Mouse (Mus musculus) stomach, embryonic 15.5 days (tissue): ENCODE results near the gene Gja3. TPM values are rescaled to one million over a fixed set of nuclear protein-coding genes. Genes with fewer than 3 reads are reported as not detected.
"Not testable (repeated sequence)": the region's sequence is repeated elsewhere in the genome, so short reads cannot be mapped to it uniquely, and the experiment has no call there.

ENCODE experiments used
- ATAC-seq: fragments of 200-750 bp; cut with Nextera tagmentation; 2 replicates; pipeline ENCODE4 v1.8.0; 2017; ENCODE audit warnings: low read depth, moderate number of reproducible peaks, moderate TSS enrichment; ENCODE audit not compliant: insufficient read depth, low FRiP score
- H3K27ac ChIP-seq: fragments of 300-500 bp; sonication (generic); 2 replicates; pipeline ENCODE4 v1.5.1; 2015; ENCODE audit warnings: mild to moderate bottlenecking, inconsistent platforms
- H3K27me3 ChIP-seq: fragments of 300-500 bp; sonication (generic); replicated peaks from 2 replicates; pipeline ENCODE4 v1.6.1; 2015; ENCODE audit warnings: inconsistent platforms
- H3K36me3 ChIP-seq: fragments of 300-500 bp; sonication (generic); 2 replicates; pipeline ENCODE4 v1.6.1; 2015; ENCODE audit warnings: inconsistent platforms
- H3K4me1 ChIP-seq: fragments of 300-500 bp; sonication (generic); 2 replicates; pipeline ENCODE4 v1.6.1; 2015; ENCODE audit warnings: inconsistent platforms
- H3K4me2 ChIP-seq: fragments of 300-500 bp; sonication (generic); 2 replicates; pipeline ENCODE4 v1.6.1; 2015; ENCODE audit warnings: mild to moderate bottlenecking, inconsistent platforms
- H3K4me3 ChIP-seq: fragments of 300-500 bp; sonication (generic); replicated peaks from 2 replicates; pipeline ENCODE4 v1.5.1; 2015; ENCODE audit warnings: inconsistent platforms
- H3K9ac ChIP-seq: fragments of 300-500 bp; sonication (generic); 2 replicates; pipeline ENCODE4 v1.6.1; 2015; ENCODE audit warnings: inconsistent platforms
- H3K9me3 ChIP-seq: fragments of 300-500 bp; sonication (generic); 2 replicates; pipeline ENCODE4 v1.6.1; 2016; ENCODE audit warnings: inconsistent platforms
- WGBS: fragments of 180-500 bp; shearing (Covaris S2); methylation state at CpG from one replicate; pipeline ENCODE4 v1.1.7; 2015; 5-methylcytosine and 5-hydroxymethylcytosine counted together
- polyA plus RNA-seq: library from polyadenylated mRNA; unstranded; fragments of >200 nt; fragmentation: Nextera tagmentation; extraction: Ambion mirVana; gene quantifications from 2 replicates; pipeline ENCODE4 v1.2.1, GENCODE M21; 2015

Gja3 gene
- polyA plus RNA-seq, 1 experiment from 2014 or later = 0.53 TPM

DNA sequence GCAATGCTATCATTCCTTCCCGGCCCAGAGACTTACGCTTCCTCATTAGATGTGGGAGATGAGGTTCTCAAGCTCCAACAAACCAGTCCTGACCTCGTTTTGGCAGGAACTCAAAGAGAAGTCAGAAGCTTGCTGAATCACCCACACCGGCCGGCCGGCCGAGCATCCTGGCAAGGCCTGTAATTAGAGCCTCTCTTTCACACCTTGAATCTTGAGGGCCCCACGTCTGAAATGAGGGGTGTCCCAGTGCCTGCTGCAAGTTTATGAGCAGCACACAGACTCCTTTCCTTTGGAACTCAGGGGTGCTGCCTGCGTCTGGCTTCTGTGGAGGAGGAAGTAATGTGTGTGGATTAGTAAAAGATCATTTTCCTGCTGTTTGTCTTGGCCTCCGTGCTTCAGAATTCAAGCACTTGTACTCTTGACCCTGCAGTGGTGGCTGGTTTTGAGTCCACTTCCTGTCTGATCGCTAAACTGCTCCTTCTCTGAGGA lies 26.3 kb upstream of the Gja3 start:
- Histone ChIP-seq H3K36me3 (no peaks in the 10 kb centered on the region), H3K4me3 (no peak overlapping the region), H3K4me1 (peaks cover 10% of the 10 kb centered on the region; the same call in 1 of the 2 replicates), H3K4me2 (no peak overlapping the region), H3K27ac (peak overlapping the region; percentile 40; the same call in 1 of the 2 replicates), H3K27me3 (no peaks in the 10 kb centered on the region), H3K9me3 (no peaks in the 10 kb centered on the region), H3K9ac (no peak overlapping the region)
- WGBS = 18% methylated on average over 11 of the region's 11 CpGs
- peak; percentile 36 for ATAC-seq

DNA sequence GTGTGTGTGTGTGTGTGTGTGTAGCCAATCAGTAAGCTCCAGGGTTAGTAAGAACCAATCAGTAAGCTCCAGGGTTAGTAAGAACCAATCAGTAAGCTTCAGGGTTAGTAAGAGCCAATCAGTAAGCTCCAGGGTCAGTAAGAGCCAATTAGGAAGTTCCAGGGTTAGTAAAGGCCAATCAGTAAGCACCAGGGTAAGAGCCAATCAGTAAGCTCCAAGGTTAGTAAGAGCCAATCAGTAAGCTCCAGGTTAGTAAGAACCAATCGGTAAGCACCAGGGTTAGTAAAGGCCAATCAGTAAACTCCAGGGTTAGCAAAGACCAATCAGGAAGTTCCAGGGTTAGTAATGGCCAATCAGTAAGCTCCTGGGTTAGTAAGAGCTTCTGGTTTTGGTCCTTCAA lies 25.0 kb upstream of the Gja3 start:
- 97% methylated on average over 1 of the region's 1 CpGs for WGBS
- no peaks in the 10 kb centered on the region for H3K9me3 ChIP-seq
- H3K4me3 ChIP-seq = no peak overlapping the region
- H3K36me3 ChIP-seq = no peaks in the 10 kb centered on the region
- no peak overlapping the region for H3K4me2 ChIP-seq
- peaks cover 10% of the 10 kb centered on the region; the same call in 1 of the 2 replicates for H3K4me1 ChIP-seq
- H3K27me3 ChIP-seq = no peaks in the 10 kb centered on the region
- ATAC-seq = no peak
- H3K27ac ChIP-seq = no peak overlapping the region
- no peak overlapping the region for H3K9ac ChIP-seq

DNA sequence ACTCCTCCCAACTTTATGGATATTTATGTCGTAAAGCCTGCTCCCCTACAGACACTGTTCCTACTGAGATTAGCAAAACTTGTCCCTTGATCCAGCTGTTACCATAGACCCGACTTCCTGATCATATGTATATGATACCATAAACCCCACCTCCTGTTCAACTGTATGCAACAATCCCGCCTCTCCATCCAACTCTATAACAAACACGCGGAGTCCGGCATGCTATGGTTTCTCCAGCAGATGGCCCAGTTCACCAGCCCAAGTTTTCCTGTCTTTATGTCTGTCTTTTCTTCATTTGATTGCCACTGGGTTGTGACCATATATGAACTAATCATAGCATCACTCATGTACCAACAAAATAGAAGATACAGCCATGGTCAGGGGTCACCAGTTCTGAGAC lies 17.6 kb upstream of the Gja3 start:
- Histone ChIP-seq H3K27ac (no peak overlapping the region), H3K4me1 (no peaks in the 10 kb centered on the region)

DNA sequence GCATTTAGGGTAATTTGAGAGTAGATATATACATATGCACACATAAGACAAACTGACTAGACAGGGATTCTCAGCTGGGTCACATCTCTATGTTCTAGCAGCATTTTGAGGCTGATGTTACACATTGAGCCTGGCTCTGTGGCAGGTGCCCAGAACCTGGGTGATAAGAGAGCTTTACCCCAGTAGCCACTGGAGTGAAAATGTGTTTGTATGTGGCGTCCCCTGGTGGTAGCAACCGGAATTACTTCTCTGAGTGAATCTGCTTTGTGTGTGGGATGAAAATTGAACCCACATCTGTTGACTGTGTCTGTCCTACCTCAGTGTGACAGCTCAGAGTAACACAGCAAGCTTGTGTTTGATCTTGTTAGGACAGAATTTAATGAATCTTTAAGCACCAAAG lies 12.0 kb upstream of the Gja3 start:
- H3K4me3 ChIP-seq, H3K9me3 ChIP-seq, H3K36me3 ChIP-seq, H3K4me1 ChIP-seq, ATAC-seq, H3K27ac ChIP-seq, H3K9ac ChIP-seq, H3K27me3 ChIP-seq, H3K4me2 ChIP-seq: not testable (repeated sequence)
- 4% methylated on average over 2 of the region's 2 CpGs for WGBS

More for the DNA sequence above, 17.6 kb upstream of the Gja3 start:
- H3K9ac ChIP-seq = no peak overlapping the region
- no peak overlapping the region for H3K4me2 ChIP-seq
- no peaks in the 10 kb centered on the region for H3K36me3 ChIP-seq
- no peak for ATAC-seq
- no peaks in the 10 kb centered on the region for H3K27me3 ChIP-seq
- WGBS = 80% methylated on average over 6 of the region's 6 CpGs
- no peaks in the 10 kb centered on the region for H3K9me3 ChIP-seq
- no peak overlapping the region for H3K4me3 ChIP-seq

DNA sequence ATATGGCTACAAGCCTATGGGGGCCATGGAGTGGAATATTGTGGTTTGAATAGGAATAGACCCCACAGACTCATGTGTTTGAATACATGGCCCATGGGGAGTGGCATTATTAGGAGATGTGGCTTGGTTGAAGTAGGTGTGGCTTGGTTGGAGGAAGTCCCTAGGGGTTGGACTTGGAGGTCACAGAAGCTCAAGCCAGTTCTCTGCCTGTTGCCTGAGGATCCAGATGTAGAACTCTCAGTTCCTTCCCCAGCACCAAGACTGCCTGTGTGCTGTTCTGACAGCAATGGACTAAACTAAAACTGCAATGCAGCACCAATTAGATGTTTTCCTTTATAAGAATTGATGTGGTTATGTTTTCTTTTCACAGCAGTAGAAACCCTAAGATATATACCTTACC lies 8.2 kb upstream of the Gja3 start:
- H3K4me1 ChIP-seq = no peaks in the 10 kb centered on the region
- H3K27me3 ChIP-seq = no peaks in the 10 kb centered on the region
- ATAC-seq = no peak
- no peak overlapping the region for H3K4me3 ChIP-seq
- H3K36me3 ChIP-seq = no peaks in the 10 kb centered on the region
- no peak overlapping the region for H3K4me2 ChIP-seq
- H3K9me3 ChIP-seq = no peaks in the 10 kb centered on the region
- H3K9ac ChIP-seq = no peak overlapping the region
- no peak overlapping the region for H3K27ac ChIP-seq

DNA sequence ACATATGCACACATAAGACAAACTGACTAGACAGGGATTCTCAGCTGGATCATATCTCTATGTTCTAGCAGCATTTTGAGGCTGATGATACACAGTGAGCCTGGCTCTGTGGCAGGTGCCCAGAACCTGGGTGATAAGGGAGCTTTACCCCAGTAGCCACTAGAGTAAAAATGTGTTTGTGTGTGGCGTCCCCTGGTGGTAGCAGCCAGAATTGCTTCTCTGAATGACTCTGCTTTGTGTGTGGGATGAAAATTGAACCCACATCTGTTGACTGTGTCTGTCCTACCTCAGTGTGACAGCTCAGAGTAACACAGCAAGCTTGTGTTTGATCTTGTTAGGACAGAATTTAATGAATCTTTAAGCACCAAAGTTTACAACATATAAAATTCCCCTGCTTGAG lies 2.2 kb upstream of the Gja3 start:
- Histone ChIP-seq H3K4me1 (peaks cover 10% of the 10 kb centered on the region; the same call in 1 of the 2 replicates), H3K27me3 (peaks cover 35% of the 10 kb centered on the region)
- H3K4me2 ChIP-seq, H3K4me3 ChIP-seq, H3K9ac ChIP-seq, H3K36me3 ChIP-seq, H3K27ac ChIP-seq, H3K9me3 ChIP-seq: not testable (repeated sequence)
- peak; percentile 65; the same call in 1 of the 2 replicates for ATAC-seq
- 3% methylated on average over 1 of the region's 1 CpGs for WGBS

DNA sequence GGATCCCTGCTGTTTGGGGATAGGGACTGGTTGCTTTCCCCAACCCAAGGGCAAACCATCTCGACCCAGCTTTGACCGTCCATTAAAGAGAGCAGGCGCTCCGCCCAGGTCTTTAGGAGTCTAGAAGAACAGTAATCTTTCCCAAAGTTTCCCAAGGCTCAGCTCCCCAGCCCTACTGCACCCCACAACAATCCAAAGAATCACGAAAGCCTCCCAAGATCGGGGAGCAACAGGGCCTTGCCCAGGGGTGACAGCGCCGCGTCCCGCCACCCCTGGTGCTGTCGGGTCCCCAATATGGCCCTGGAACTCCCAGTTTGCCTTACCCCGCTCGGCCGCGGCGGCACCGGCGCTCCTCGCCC lies 717 bp downstream of the Gja3 start:
- WGBS = 4% methylated on average over 19 of the region's 19 CpGs
- Histone ChIP-seq H3K27me3 (peaks cover 35% of the 10 kb centered on the region), H3K36me3 (no peaks in the 10 kb centered on the region), H3K27ac (no peak overlapping the region), H3K9ac (no peak overlapping the region), H3K9me3 (no peaks in the 10 kb centered on the region), H3K4me3 (peak overlapping the region; percentile 49), H3K4me2 (peak overlapping the region; percentile 96), H3K4me1 (peaks cover 10% of the 10 kb centered on the region; the same call in 1 of the 2 replicates)
- no peak; the same call in 1 of the 2 replicates for ATAC-seq

DNA sequence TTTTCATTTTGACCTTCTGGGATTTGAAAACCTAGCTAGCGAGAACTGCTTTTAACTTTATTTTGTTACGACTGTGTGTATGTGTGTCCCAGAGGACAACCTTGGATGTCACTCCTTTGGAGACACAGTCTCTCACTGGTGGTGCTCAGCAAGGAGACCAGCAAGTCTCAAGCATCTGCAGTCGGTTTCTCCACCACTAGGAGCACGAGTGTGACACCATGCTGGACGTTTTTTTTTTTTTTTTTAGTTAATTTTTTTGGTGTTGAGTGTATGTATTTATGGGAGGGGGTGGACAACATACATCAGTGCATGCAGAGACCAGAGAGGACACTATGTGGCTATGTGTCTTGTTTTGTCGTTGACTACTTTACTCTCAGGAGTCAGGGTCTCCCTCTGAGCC lies 5.2 kb downstream of the Gja3 start:
- peaks cover 17% of the 10 kb centered on the region for H3K27me3 ChIP-seq
- no peaks in the 10 kb centered on the region for H3K36me3 ChIP-seq
- no peak overlapping the region for H3K4me2 ChIP-seq
- no peak overlapping the region for H3K9ac ChIP-seq
- no peak overlapping the region for H3K4me3 ChIP-seq
- 65% methylated on average over 6 of the region's 6 CpGs for WGBS
- peaks cover 6% of the 10 kb centered on the region; the same call in 1 of the 2 replicates for H3K4me1 ChIP-seq
- H3K9me3 ChIP-seq = no peaks in the 10 kb centered on the region
- no peak for ATAC-seq
- H3K27ac ChIP-seq = no peak overlapping the region

DNA sequence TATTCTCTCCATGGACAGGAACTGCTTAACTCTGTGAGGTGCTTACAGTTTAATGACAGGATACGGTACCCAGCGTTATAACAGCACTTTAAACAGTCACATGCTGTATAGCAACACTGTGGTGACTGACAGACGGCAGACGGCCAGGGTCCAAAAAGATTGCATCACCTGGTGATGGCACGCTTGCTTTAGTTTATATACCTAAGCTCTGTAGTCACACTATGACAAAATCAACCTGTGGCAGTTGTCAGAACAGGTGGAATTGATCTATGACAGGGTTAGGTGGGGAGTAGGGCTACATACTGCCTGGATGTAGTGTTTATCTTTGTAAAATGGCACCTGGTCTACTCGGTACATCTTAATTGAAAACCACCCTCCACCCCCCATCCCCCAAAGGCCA lies 14.0 kb downstream of the Gja3 start:
- Histone ChIP-seq H3K9ac (no peak overlapping the region), H3K4me3 (no peak overlapping the region), H3K4me1 (no peaks in the 10 kb centered on the region), H3K36me3 (no peaks in the 10 kb centered on the region), H3K27me3 (no peaks in the 10 kb centered on the region), H3K27ac (no peak overlapping the region), H3K9me3 (no peaks in the 10 kb centered on the region), H3K4me2 (no peak overlapping the region)
- WGBS = 71% methylated on average over 6 of the region's 6 CpGs
- ATAC-seq = no peak

DNA sequence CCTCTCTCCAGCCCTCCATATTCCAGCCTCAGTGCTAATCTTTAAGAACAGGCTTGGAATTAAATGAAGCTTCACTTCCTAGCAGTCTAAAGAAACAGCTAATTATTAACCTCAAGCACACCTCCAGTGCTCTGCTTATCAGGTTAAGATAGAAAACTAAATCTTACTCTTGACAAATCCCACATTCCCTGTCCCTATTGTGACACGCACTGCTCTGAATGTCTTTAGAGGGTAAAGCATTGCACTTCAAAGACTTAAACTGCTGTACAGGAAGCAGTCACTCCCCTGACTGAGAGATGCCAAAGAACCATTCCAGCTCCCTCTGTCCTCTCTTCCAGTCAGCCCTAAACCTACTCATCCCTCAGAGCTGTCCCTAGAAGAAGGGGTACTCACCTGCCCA lies 16.5 kb downstream of the Gja3 start:
- ATAC-seq = peak; percentile 39; the same call in 1 of the 2 replicates
- H3K9me3 ChIP-seq = no peaks in the 10 kb centered on the region
- H3K4me2 ChIP-seq = no peak overlapping the region
- H3K36me3 ChIP-seq = no peaks in the 10 kb centered on the region
- WGBS = 33% methylated on average over 1 of the region's 1 CpGs
- H3K27me3 ChIP-seq = no peaks in the 10 kb centered on the region
- no peak overlapping the region for H3K4me3 ChIP-seq
- no peak overlapping the region for H3K27ac ChIP-seq
- H3K4me1 ChIP-seq = no peaks in the 10 kb centered on the region
- no peak overlapping the region for H3K9ac ChIP-seq

DNA sequence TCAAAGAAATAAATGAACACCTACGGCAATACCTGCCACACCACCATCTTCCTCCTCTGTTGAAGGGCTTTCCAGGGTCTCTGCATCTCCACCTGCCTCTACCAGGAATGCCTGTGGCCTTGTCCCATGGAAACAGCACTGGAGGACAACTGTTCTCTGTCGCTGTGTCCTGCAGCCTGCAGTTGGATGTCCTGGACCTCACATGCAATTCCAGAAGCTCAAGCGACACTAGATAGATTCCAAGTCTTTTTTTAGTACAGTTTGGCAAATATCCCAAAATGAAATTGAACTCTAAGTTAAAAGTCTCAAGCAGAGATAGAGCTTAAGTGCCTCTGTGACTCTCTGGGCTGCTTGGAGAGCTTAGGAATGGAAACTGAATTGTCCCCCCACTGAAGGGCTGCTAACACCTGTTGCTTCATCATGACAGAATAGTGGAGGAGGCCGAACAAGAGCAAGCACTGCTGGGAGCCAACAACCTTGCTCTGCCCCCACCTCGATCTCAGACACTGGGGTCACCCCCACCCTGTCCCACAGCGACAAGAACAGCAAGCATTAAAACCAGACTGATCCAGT lies 22.9 kb downstream of the Gja3 start:
- no peak overlapping the region for H3K27ac ChIP-seq
- H3K27me3 ChIP-seq = no peaks in the 10 kb centered on the region
- no peak overlapping the region for H3K4me3 ChIP-seq
- H3K4me1 ChIP-seq = no peaks in the 10 kb centered on the region
- WGBS = 61% methylated on average over 6 of the region's 6 CpGs
- no peaks in the 10 kb centered on the region for H3K36me3 ChIP-seq
- no peak for ATAC-seq
- no peak overlapping the region for H3K4me2 ChIP-seq
- no peak overlapping the region for H3K9ac ChIP-seq
- H3K9me3 ChIP-seq = no peaks in the 10 kb centered on the region

DNA sequence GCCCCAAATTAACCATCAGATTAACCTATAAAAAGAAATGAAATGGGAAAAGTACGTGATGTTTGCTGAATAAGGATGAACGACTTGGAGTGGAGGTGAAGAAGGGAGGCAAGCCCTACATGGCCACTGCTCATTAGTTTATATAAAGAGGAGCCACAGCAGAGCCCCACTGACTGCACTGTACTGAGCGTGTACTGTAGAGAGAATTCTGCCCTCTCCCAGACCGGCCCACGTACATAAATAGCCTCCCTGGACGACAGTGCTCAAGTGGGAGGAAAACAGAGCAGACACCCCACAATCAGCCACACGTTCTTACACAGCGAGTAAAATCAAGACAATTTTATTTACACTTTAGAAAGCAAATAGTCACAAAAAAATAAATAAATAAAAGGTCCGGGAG lies 23.8 kb downstream of the Gja3 start:
- Histone ChIP-seq H3K36me3 (no peaks in the 10 kb centered on the region), H3K9ac (no peak overlapping the region), H3K4me1 (no peaks in the 10 kb centered on the region), H3K27ac (no peak overlapping the region), H3K4me2 (no peak overlapping the region), H3K4me3 (no peak overlapping the region), H3K9me3 (no peaks in the 10 kb centered on the region), H3K27me3 (no peaks in the 10 kb centered on the region)
- 37% methylated on average over 9 of the region's 9 CpGs for WGBS
- ATAC-seq = no peak

DNA sequence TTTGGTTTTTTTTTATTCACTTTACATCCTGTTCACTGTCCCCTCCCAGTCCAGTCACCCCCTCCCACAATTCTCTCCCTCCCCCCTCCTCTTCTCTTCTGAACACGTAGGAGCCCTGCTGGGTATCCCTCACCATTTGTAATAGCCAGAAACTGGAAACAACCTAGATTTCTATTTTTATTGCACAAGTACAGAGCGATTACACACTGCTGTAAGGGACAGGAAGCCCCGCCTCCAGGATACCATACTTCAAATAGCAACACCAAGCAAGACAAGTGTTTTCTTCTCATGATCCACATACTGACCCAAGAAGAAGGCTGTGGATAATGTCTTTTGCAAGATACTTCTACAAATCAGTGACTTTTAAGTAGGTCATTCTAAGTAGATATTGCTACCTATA lies 25.1 kb downstream of the Gja3 start:
- Histone ChIP-seq H3K9ac (no peak overlapping the region), H3K4me2 (no peak overlapping the region), H3K36me3 (no peaks in the 10 kb centered on the region), H3K4me1 (no peaks in the 10 kb centered on the region), H3K4me3 (no peak overlapping the region), H3K27me3 (no peaks in the 10 kb centered on the region), H3K9me3 (no peaks in the 10 kb centered on the region), H3K27ac (no peak overlapping the region)
- no peak for ATAC-seq
- 73% methylated on average over 3 of the region's 3 CpGs for WGBS
